Mouse (Mus musculus) NIH3T3 (cell line): Measurements from ENCODE around the gene Pcmt1.

Experiments used
- DNase-seq: peaks from one replicate; pipeline ENCODE4 v3.0.0-alpha.2; 2012; ENCODE audit warnings: low read depth

Pcmt1 gene

DNA sequence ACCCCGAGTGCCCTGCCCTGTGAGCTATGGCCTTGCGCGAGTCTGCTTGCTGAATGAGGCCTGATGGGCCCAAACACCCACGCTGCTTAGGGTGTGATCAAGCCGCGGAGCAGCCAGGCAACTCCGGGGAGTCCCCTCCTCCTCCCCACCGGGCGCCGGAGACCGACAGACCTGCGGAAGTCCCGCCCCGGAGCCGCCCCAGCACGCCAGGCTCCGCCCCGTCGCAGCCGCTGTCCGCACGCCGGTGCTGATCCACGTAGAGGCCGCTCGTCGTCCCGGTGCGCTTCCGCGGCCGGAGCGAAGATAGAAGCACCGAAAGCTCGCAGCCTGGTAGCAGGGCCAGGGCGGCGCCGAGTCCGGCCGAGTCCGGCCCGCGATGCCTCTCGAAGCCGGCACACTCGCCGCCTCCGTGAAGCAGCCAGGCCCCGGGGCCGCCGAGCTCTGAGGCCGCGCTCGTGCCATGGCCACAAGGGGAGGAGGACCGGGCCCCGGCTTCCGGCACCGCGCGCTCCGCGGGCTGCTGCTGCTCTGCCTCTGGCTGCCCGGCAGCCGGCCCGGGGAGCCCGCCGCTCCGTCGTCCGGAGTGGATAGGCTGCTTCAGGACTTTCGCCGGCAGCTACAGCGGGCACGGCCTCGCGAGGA is 91.2 kb downstream of the Pcmt1 start, which contains the start of gene Lrp11:
Gene Lrp11, plus strand, starts transcription at position 209 of the 642 bp plus-strand sequence.
- DNase-seq = peak; percentile 97

- no peak for DNase-seq
Observed at GRCm38 (mm10) chr10:7586771-7587170, 94.2 kb downstream of the Pcmt1 start.

GRCm38 (mm10) chr10:7582891-7583557 is 97.9 kb downstream of the Pcmt1 start:
- DNase-seq = peak; percentile 35

DNA sequence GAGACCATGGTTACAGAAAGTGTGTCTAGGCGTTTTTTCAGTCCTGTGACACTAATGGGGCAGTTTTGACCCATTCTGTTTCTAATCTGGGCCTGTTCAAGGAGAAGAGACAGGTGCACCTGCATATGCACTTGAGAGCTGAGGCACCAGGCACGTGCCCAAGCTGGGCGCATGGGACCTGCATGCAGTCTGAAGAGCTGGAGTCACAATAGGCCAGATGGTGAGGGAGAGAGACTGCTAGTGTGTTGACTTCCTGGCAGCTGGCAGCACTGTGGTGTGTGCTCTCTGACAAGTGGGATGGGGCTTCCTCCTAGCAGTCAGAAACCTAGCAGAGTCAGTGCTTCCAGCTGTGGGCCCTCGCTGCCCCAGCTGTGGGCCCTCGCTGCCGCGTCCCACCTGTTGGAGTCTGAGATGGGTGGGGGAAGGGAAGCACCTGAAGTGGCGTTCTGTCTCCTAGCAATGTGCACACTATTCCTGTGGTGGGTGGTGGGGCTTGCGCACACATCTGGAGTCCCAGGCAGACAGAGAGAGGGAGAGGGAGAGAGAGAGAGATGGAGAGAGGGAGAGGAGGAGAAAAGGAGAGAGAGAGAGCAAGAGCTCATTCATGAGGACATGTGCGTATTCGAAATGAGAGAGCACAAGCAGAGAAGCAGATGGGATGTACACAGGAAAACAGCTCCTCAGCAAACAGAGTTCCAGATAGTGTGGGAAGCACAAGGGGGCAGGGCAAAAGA is 98.6 kb downstream of the Pcmt1 start:
- DNase-seq = no peak

DNA sequence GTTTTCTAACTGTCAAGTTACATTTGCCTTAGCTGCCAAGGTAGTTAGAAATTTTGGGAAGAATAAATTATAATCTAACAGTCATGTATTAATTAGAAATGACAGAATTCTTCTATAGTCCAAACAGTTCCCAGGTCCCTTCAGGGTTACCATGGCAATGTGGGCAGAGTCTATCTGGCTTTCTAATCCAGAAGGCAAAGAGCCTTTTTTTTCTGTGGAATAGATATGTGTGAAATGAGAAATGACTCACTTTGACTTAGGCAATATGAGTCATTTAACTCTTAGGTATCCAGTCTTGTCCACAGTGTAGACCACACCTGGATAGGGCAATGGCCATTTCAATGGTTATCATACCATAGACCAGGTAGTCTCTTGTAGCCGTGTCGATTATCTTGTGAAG is 99.5 kb downstream of the Pcmt1 start:
- DNase-seq = no peak
